Mouse (Mus musculus): ENCODE results near the gene Cxcl3. TPM values are rescaled to one million over a fixed set of nuclear protein-coding genes. Genes with fewer than 3 reads are reported as not detected.

Cxcl3 gene
- total and polyA plus RNA-seq, 3 experiments = not detected

- Histone ChIP-seq H3K4me2 (ENCODE audit: insufficient read depth, low read depth, poor library complexity, severe bottlenecking) (no peak within 1 kb of the TSS), H3K4me1 (ENCODE audit: control insufficient read depth in 1 of 2, insufficient read depth in 2 of 2) (peaks cover 2 to 39% of the 10 kb centered on the region in 2 experiments; a peak in 3 of 4 replicates), H3K27ac (ENCODE audit: insufficient read depth, low read depth) (no peak within 1 kb of the TSS), H3K36me3 (replicated peaks in 1 of 2; ENCODE audit: control insufficient read depth in 1 of 2, insufficient read depth in 1 of 2, low read length in 1 of 2) (no peaks in the 10 kb centered on the region), H3K27me3 (replicated peaks) (no peaks in the 10 kb centered on the region), H3K9ac (ENCODE audit: insufficient read depth, low read depth) (no peak within 1 kb of the TSS), H3K9me3 (replicated peaks; ENCODE audit: low read length) (no peaks in the 10 kb centered on the region), H3K4me3 (replicated peaks in 1 of 3; ENCODE audit: low read depth in 2 of 3, low read length in 2 of 3, poor library complexity in 1 of 3) (no peak within 1 kb of the TSS), H3K79me2 (replicated peaks; ENCODE audit: control insufficient read depth, extremely low read depth, insufficient read depth, poor library complexity, severe bottlenecking) (no peaks in the 10 kb centered on the region)
- dilution Hi-C loops (cut with MboI; ENCODE audit: extremely low pct_ligation_motif_present, extremely low pct_unique_long_range_greater_than_20kb, low sequenced_read_pairs) = no loop called here
- in situ Hi-C loops (cut with MboI; ENCODE audit: low pct_ligation_motif_present, low pct_unique_long_range_greater_than_20kb, low sequenced_read_pairs) = no loop called here
- DNase-seq (ENCODE audit: extremely low read depth) = no peak
- no peak for TF ChIP-seq MAFK (IDR thresholded peaks at IDR 0.05; ENCODE audit: insufficient replicate concordance, low read length)
- no peak for TF ChIP-seq RCOR1 (conservative IDR thresholded peaks at IDR 0.05; ENCODE audit: low read depth, low read length)
- TF ChIP-seq USF2 (conservative IDR thresholded peaks at IDR 0.05; ENCODE audit: low read depth, low read length) = no peak
- no peak for TF ChIP-seq MEF2A (IDR thresholded peaks at IDR 0.05; ENCODE audit: borderline replicate concordance, low read depth, low read length)
- no peak for TF ChIP-seq CHD2 (IDR thresholded peaks at IDR 0.05; ENCODE audit: low read length)
- TF ChIP-seq ETS1 (conservative IDR thresholded peaks at IDR 0.05; ENCODE audit: low read depth, low read length) = no peak
- TF ChIP-seq TCF12 (IDR thresholded peaks at IDR 0.05; ENCODE audit: low read depth, low read length) = no peak
- TF ChIP-seq NELFE (IDR thresholded peaks at IDR 0.05; ENCODE audit: low read depth, low read length) = no peak
- TF ChIP-seq HCFC1 (IDR thresholded peaks at IDR 0.05; ENCODE audit: low read depth, low read length) = no peak
- no peak for TF ChIP-seq ZC3H11A (IDR thresholded peaks at IDR 0.05; ENCODE audit: low read depth, low read length)
- TF ChIP-seq TBP (conservative IDR thresholded peaks at IDR 0.05; ENCODE audit: low read depth, low read length) = no peak
- no peak for TF ChIP-seq CHD1 (IDR thresholded peaks at IDR 0.05; ENCODE audit: low read depth, low read length)
- TF ChIP-seq MAX (IDR thresholded peaks at IDR 0.05; ENCODE audit: low read length) = no peak
- TF ChIP-seq USF1 (IDR thresholded peaks at IDR 0.05; ENCODE audit: low read depth, low read length) = no peak
- no peak for TF ChIP-seq MAZ (IDR thresholded peaks at IDR 0.05; ENCODE audit: low read depth, low read length)
- no peak for TF ChIP-seq ZKSCAN1 (IDR thresholded peaks at IDR 0.05; ENCODE audit: borderline replicate concordance, low read depth, low read length)
- TF ChIP-seq MYC (IDR thresholded peaks at IDR 0.05; ENCODE audit: low read depth, low read length) = no peak
- TF ChIP-seq CTCF (conservative IDR thresholded peaks at IDR 0.05 in 1 of 2, IDR thresholded peaks at IDR 0.05 in 1 of 2; ENCODE audit: low read depth in 2 of 2, low read length in 2 of 2) = no peak
- no peak for TF ChIP-seq EP300 (IDR thresholded peaks at IDR 0.05; ENCODE audit: low read length)
Measured at GRCm38 (mm10) chr5:90759077-90760065, 26.5 kb upstream of the Cxcl3 start, which contains the start of gene Cxcl5. Gene Cxcl5, plus strand, starts transcription at chr5:90759360.

GRCm38 (mm10) chr5:90760303-90760702 is 25.6 kb upstream of the Cxcl3 start:
- Histone ChIP-seq H3K4me1 (ENCODE audit: control insufficient read depth in 1 of 2, insufficient read depth in 2 of 2) (peaks cover 2 to 39% of the 10 kb centered on the region in 2 experiments; a peak in 3 of 4 replicates), H3K79me2 (replicated peaks; ENCODE audit: control insufficient read depth, extremely low read depth, insufficient read depth, poor library complexity, severe bottlenecking) (no peaks in the 10 kb centered on the region), H3K27me3 (replicated peaks) (no peaks in the 10 kb centered on the region), H3K4me2 (ENCODE audit: insufficient read depth, low read depth, poor library complexity, severe bottlenecking) (no peak overlapping the region), H3K9me3 (replicated peaks; ENCODE audit: low read length) (no peaks in the 10 kb centered on the region), H3K9ac (ENCODE audit: insufficient read depth, low read depth) (no peak overlapping the region), H3K36me3 (replicated peaks in 1 of 2; ENCODE audit: control insufficient read depth in 1 of 2, insufficient read depth in 1 of 2, low read length in 1 of 2) (no peaks in the 10 kb centered on the region), H3K27ac (ENCODE audit: insufficient read depth, low read depth) (no peak overlapping the region), H3K4me3 (replicated peaks in 1 of 3; ENCODE audit: low read depth in 2 of 3, low read length in 2 of 3, poor library complexity in 1 of 3) (no peak overlapping the region)
- no peak for DNase-seq (ENCODE audit: extremely low read depth)
- dilution Hi-C loops (cut with MboI; ENCODE audit: extremely low pct_ligation_motif_present, extremely low pct_unique_long_range_greater_than_20kb, low sequenced_read_pairs) (no loop called here), in situ Hi-C loops (cut with MboI; ENCODE audit: low pct_ligation_motif_present, low pct_unique_long_range_greater_than_20kb, low sequenced_read_pairs) (no loop called here)
- TF ChIP-seq BHLHE40 (IDR thresholded peaks at IDR 0.05; ENCODE audit: low read depth, low read length) (no peak), ZC3H11A (IDR thresholded peaks at IDR 0.05; ENCODE audit: low read depth, low read length) (no peak), GABPA (IDR thresholded peaks at IDR 0.05; ENCODE audit: insufficient replicate concordance, low read depth, low read length) (no peak), RCOR1 (conservative IDR thresholded peaks at IDR 0.05; ENCODE audit: low read depth, low read length) (no peak), MXI1 (IDR thresholded peaks at IDR 0.05; ENCODE audit: low read depth, low read length) (no peak), E2F4 (IDR thresholded peaks at IDR 0.05; ENCODE audit: insufficient replicate concordance, low read depth, low read length) (no peak)
